Mouse (Mus musculus) hindbrain, embryonic 14.5 days (tissue): ENCODE measurements around the gene Il17c. TPM values are rescaled to one million over a fixed set of nuclear protein-coding genes. Genes with fewer than 3 reads are reported as not detected.
A peak's percentile ranks its signal among the peaks of the same experiment; 100 is the strongest.

Experiments
- ATAC-seq: fragments of 200-750 bp; cut with Nextera tagmentation; 2 replicates; pipeline ENCODE4 v1.8.0; 2017; ENCODE audit warnings: moderate number of reproducible peaks, mild to moderate bottlenecking, moderate TSS enrichment, moderate library complexity; ENCODE audit not compliant: low FRiP score
- DNase-seq: peaks from one replicate; pipeline ENCODE4 v3.0.0-alpha.2; 2015; ENCODE audit warnings: low spot score
- H3K27ac ChIP-seq: fragments of 300-500 bp; sonication (generic); 2 replicates; pipeline ENCODE4 v1.5.1; 2014; ENCODE audit warnings: mild to moderate bottlenecking, moderate library complexity
- H3K27me3 ChIP-seq: fragments of 300-500 bp; sonication (generic); 2 replicates; pipeline ENCODE4 v1.6.1; 2014; ENCODE audit warnings: mild to moderate bottlenecking, low read length, mixed read lengths; ENCODE audit not compliant: control insufficient read depth, insufficient read depth
- H3K36me3 ChIP-seq: fragments of 300-500 bp; sonication (generic); replicated peaks from 2 replicates; pipeline ENCODE4 v1.6.1; 2014; ENCODE audit not compliant: control insufficient read depth, insufficient read depth
- H3K4me1 ChIP-seq: fragments of 300-500 bp; sonication (generic); replicated peaks from 2 replicates; pipeline ENCODE4 v1.6.1; 2014; ENCODE audit warnings: antibody characterized with exemption, low read length, mixed read lengths; ENCODE audit not compliant: control insufficient read depth, insufficient read depth
- H3K4me2 ChIP-seq: fragments of 300-500 bp; sonication (generic); replicated peaks from 2 replicates; pipeline ENCODE4 v1.6.1; 2014; ENCODE audit warnings: mild to moderate bottlenecking, moderate library complexity
- H3K4me3 ChIP-seq: fragments of 300-500 bp; sonication (generic); replicated peaks from 2 replicates; pipeline ENCODE4 v1.5.1; 2014; ENCODE audit warnings: mild to moderate bottlenecking, low read length
- H3K9ac ChIP-seq: fragments of 300-500 bp; sonication (generic); 2 replicates; pipeline ENCODE4 v1.6.1; 2014
- H3K9me3 ChIP-seq: fragments of 300-500 bp; sonication (generic); 2 replicates; pipeline ENCODE4 v1.6.1; 2016; ENCODE audit warnings: low read length; ENCODE audit not compliant: control insufficient read depth
- WGBS: fragments of 180-500 bp; shearing (Covaris S2); extraction: QIAGEN DNeasy Blood & Tissue Kit; methylation state at CpG from one replicate; pipeline ENCODE4 v1.1.7; 2014; 5-methylcytosine and 5-hydroxymethylcytosine counted together
- polyA plus RNA-seq: library from polyadenylated mRNA; unstranded; fragments of >200 nt; fragmentation: Nextera tagmentation; extraction: Ambion mirVana; gene quantifications from 2 replicates; pipeline ENCODE4 v1.2.1, GENCODE M21; 2014

The Il17c gene
- polyA plus RNA-seq, 1 experiment from 2014 or later, result not detected

DNA sequence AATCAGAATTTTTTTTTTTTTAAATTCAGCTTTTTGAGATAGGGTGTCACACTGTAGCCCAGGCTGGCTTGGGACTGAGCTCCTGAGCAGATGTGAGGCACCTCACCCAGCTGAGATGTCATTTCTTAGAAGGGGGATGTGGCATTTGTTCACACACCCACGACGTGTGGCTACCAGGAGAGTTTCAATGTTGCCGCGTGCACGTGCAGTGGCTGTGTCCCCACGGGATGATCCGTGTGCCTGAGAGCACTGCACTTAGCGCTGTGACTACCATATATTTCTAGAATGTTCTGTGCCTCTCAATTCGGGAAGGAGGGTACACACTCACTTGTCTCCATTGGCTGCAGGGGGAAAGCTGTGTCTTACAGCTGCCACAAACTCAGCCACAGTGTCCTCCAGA is 14.3 kb downstream of the Il17c start:
- peaks cover 9% of the 10 kb centered on the region for H3K4me1 ChIP-seq
- H3K9ac ChIP-seq, result no peak overlapping the region
- no peak overlapping the region for H3K27ac ChIP-seq
- no peak overlapping the region for H3K4me3 ChIP-seq
- ATAC-seq (no peak), DNase-seq (no peak)
- H3K27me3 ChIP-seq, result peaks cover 6% of the 10 kb centered on the region; the same call in 1 of the 2 replicates
- WGBS, result 95% methylated on average over 9 of the region's 9 CpGs
- H3K36me3 ChIP-seq, result peaks cover 61% of the 10 kb centered on the region
- H3K9me3 ChIP-seq, result no peaks in the 10 kb centered on the region
- H3K4me2 ChIP-seq, result no peak overlapping the region

DNA sequence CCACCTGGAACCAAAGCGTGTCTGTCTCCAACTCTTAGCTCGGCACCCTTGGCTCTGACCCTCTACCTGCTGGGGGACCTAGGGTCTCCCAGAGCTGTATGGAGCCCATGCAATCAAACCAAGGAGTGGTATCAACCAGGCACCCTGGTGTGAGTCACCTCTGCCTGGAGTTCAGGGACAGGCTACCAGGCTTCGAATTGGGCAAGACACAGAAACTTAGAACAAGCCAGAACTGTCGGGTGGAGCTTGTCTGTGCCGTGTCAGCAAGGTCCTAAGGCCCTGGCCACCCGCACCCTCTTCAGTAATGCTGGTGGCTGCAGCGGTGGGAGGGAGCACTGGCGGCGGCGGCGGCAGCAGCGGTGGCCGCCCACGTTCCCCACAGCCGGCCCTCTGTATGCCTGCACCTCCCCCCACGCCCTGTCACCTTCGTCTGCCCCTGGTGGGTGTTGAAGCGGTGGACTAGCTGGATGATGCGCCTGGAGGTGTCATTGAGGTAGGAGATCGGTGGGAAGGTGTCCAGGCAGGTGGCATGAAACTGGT is 14.8 kb downstream of the Il17c start:
- WGBS, result 90% methylated on average over 14 of the region's 20 CpGs
- ATAC-seq (no peak), DNase-seq (no peak)
- Histone ChIP-seq H3K9ac (no peak overlapping the region), H3K4me1 (peaks cover 6% of the 10 kb centered on the region), H3K9me3 (no peaks in the 10 kb centered on the region), H3K36me3 (peaks cover 61% of the 10 kb centered on the region), H3K27me3 (peaks cover 6% of the 10 kb centered on the region; the same call in 1 of the 2 replicates), H3K4me3 (no peak overlapping the region), H3K27ac (no peak overlapping the region), H3K4me2 (no peak overlapping the region)

DNA sequence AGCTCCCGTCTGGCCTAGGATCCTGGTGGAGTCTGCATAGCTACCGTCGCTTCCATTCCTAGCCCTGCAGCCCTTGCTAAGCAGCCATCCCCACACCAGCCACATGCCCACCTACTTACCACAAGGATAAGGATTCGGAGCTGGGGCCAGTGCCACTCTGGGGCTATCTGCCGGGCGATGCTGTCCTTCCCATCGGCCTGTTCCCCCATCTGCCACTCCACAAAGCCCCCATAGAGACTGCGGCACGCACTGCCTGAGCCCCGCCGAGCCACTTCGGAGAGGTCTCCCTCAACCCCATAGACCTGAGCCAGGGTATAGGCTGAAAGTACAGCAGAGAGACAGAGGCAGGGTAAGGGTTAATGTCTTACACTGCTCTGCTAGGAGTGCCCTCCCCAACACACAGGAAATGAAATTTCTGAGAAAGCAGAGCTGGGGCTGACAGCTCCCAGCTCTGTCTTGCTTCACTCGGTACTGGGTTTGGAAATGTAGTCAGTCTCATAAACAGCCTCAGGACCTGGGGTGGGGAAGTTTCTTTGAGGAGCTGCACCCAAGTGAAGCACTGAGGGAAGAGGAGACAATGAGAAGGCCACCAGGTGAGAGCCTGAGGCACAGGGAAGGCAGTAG is 16.0 kb downstream of the Il17c start:
- H3K4me1 ChIP-seq, result peaks cover 10% of the 10 kb centered on the region; the same call in 1 of the 2 replicates
- no peak overlapping the region for H3K4me3 ChIP-seq
- DNase-seq, result no peak
- peaks cover 3% of the 10 kb centered on the region; the same call in 1 of the 2 replicates for H3K27me3 ChIP-seq
- H3K36me3 ChIP-seq, result peaks cover 61% of the 10 kb centered on the region
- no peak overlapping the region for H3K9ac ChIP-seq
- ATAC-seq, result no peak
- no peaks in the 10 kb centered on the region for H3K9me3 ChIP-seq
- H3K27ac ChIP-seq, result no peak overlapping the region
- 94% methylated on average over 13 of the region's 13 CpGs for WGBS
- H3K4me2 ChIP-seq, result no peak overlapping the region

DNA sequence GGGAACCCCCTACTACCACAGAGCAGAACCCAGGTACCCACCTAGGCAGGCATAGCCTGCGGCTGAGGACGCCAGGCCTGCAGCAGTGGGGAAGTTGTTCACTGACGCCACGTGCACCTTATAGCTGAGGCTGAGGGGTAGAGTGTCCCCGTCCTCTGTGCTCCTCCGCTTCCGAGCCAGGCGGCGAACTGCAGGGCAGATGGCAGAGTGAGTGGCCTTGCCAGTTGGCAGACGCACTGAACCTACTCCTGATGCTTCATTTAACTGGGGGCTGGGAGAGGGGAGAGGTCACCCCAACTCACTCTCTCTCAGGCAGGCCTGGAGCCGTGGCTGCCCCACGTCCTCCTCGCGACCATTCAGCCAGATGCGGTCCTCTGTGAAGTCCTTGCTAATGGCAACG is 17.5 kb downstream of the Il17c start:
- H3K36me3 ChIP-seq, result peaks cover 49% of the 10 kb centered on the region

DNA sequence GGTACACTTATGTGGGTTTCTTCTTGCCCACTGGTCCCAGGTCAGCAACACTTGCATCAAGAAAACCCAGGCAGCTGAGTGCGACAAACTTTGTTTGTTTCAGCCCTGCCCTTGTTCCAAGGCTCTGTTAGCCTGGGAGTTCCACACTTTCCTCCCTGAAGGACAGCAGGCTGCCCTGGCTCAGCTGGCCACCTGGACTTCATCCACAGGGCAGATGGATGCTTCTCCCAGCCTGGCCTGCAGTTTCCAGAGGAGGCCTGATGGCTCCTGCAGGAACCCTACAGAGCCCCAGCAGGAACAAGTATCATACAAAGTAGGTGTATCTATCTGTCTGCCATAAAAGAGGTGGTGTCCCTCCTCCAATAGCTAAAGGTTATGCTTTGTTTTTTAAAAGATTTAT is 19.5 kb downstream of the Il17c start:
- WGBS, result 100% methylated on average over 1 of the region's 1 CpGs
- H3K4me3 ChIP-seq, result no peak overlapping the region
- no peak overlapping the region for H3K9ac ChIP-seq
- H3K9me3 ChIP-seq, result no peaks in the 10 kb centered on the region
- peaks cover 30% of the 10 kb centered on the region for H3K36me3 ChIP-seq
- H3K4me1 ChIP-seq, result peaks cover 23% of the 10 kb centered on the region
- ATAC-seq, result no peak
- no peak overlapping the region for H3K27ac ChIP-seq
- H3K27me3 ChIP-seq, result no peaks in the 10 kb centered on the region
- no peak overlapping the region for H3K4me2 ChIP-seq
- DNase-seq, result no peak

More for the DNA sequence above, 17.5 kb downstream of the Il17c start:
- WGBS, result 96% methylated on average over 16 of the region's 16 CpGs
- Histone ChIP-seq H3K27me3 (no peaks in the 10 kb centered on the region), H3K9ac (no peak overlapping the region), H3K4me1 (peaks cover 10% of the 10 kb centered on the region; the same call in 1 of the 2 replicates), H3K27ac (no peak overlapping the region), H3K9me3 (no peaks in the 10 kb centered on the region), H3K4me2 (no peak overlapping the region), H3K4me3 (no peak overlapping the region)
- ATAC-seq (no peak), DNase-seq (no peak)

DNA sequence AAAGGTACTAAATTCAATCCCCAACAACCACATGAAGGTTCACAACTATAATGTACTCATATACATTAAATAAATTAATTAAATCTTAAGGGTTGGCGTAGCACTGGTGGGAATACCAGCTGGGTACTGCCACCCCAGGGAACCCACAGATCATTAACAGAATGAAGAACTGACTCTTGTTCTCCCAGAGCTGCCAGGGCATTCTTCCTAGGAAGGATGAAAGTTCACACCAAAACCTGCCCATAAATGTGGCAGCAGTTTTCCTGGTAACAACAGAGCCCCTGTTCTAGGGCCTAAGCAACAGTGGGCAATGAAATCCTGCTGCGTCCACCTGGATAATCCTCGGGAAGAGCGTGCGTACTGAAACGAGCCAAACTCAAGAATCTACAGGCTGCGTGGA is 20.5 kb downstream of the Il17c start:
- DNase-seq (no peak), ATAC-seq (no peak)
- 14% methylated on average over 7 of the region's 7 CpGs for WGBS
- Histone ChIP-seq H3K4me2 (peak overlapping the region; percentile 85), H3K9ac (peak overlapping the region; percentile 80), H3K4me3 (peak overlapping the region; percentile 74), H3K27me3 (no peaks in the 10 kb centered on the region), H3K27ac (peak overlapping the region; percentile 85), H3K36me3 (peaks cover 21% of the 10 kb centered on the region), H3K4me1 (peaks cover 23% of the 10 kb centered on the region), H3K9me3 (no peaks in the 10 kb centered on the region)

DNA sequence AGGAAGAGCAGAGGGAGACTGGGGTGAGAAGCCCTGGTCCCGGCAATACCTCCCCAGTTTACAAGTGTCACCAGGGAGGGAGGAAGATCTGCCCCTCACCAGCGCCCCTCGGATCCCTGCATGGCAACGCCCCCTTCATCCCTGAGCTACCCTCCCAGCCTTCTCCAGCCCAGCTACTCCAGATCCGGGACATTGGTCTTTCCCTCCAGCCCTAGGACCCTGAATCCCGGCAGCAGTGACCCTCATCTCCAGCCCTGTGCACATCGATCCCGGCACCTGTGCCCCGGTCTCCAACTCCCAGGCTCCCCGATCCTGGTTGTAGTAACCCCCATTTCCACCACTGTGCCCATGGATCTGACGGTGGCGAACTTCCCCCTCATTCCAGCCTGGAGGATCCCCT is 21.0 kb downstream of the Il17c start:
- no peaks in the 10 kb centered on the region for H3K9me3 ChIP-seq
- H3K9ac ChIP-seq, result peak overlapping the region; percentile 80
- H3K27me3 ChIP-seq, result no peaks in the 10 kb centered on the region
- H3K4me2 ChIP-seq, result peak overlapping the region; percentile 85
- peaks cover 17% of the 10 kb centered on the region for H3K36me3 ChIP-seq
- peak overlapping the region; percentile 85 for H3K27ac ChIP-seq
- peak overlapping the region; percentile 74 for H3K4me3 ChIP-seq
- ATAC-seq (no peak), DNase-seq (no peak)
- under 1% methylated on average over 11 of the region's 12 CpGs for WGBS
- peaks cover 23% of the 10 kb centered on the region for H3K4me1 ChIP-seq

DNA sequence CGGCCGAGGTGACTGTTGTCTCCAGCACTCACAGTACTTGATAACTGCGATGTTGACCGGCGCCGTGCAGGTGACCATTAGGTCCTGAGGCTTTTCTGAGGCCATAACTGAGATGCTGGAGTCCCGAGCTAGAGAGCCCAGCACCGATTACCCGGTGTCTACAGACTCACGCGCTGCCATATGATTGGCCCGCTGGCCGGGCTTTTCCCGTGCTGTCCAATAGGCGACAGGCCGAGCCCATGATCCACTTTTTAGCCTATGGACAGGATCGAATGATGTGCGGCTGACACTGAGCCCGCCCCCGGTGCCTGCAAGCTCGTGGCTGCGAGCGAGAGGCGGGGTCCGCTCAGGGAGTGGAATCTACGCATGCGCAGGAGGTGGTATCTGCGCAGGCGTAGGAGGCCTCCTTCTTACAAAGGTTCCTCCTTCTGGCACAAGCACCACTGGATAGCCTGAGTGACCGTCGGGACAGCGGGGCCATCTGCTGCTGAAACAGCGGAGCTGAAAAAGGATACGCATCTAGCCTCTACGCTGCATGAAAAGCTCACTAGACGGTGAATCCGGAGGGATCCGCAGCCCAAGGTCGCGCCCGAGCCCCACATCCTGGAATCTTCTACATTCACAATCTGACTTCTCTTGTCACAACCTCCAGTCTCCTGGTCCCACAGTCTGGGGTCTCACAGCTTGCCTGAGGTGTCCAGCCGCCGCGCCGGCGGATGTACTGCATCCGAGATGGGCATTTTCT is 21.6 kb downstream of the Il17c start, which contains the start of gene Mvd:
TSS of gene Mvd (minus strand) at position 161 of the 745 bp plus-strand sequence.
- Histone ChIP-seq H3K36me3 (peaks cover 10% of the 10 kb centered on the region), H3K4me2 (peak within 1 kb of the TSS; percentile 85), H3K4me1 (peaks cover 23% of the 10 kb centered on the region), H3K9ac (peak within 1 kb of the TSS; percentile 82), H3K27me3 (no peaks in the 10 kb centered on the region), H3K4me3 (peak within 1 kb of the TSS; percentile 74), H3K9me3 (no peaks in the 10 kb centered on the region), H3K27ac (peak within 1 kb of the TSS; percentile 95)
- WGBS, result under 1% methylated on average over 47 of the region's 47 CpGs
- DNase-seq (peak; percentile 98), ATAC-seq (peak; percentile 98)

DNA sequence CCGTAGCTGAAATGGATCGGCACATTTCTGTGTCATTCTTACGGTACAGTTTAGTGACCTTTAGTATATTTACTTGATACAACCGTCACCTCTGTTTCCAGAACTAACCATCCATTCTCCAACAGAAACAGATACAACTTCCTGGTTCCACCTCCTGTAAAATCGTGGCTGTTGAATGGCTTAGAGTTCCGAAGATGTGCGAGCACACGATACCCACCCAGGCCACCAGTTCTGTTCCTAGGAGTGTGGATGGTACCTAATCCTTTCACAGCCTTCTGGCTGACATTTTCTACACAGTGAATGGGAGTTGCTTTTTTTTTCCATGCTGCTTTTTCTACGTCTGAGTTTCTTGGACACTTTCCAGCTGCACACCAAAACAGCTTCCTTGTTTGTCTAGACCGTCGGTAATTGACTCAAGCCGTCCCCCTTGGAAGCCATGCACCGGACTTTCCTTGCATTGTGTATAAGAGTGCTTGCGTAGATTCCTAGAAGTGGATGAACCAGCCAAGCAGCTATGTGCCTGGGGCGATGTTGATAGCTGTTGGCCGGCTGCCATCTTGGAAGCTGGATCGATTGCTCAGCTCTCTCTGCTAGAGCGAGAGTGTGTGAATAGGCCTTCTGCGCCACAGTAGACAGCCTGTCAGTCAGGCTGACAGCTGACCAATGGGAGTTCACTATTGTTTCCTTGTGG is 22.4 kb downstream of the Il17c start:
- WGBS, result 10% methylated on average over 19 of the region's 19 CpGs
- H3K27ac ChIP-seq, result peak overlapping the region; percentile 95
- H3K27me3 ChIP-seq, result no peaks in the 10 kb centered on the region
- peak; percentile 43 for ATAC-seq
- peak overlapping the region; percentile 82 for H3K9ac ChIP-seq
- peak; percentile 86 for DNase-seq
- peaks cover 23% of the 10 kb centered on the region for H3K4me1 ChIP-seq
- peak overlapping the region; percentile 74 for H3K4me3 ChIP-seq
- peak overlapping the region; percentile 75 for H3K4me2 ChIP-seq
- no peaks in the 10 kb centered on the region for H3K9me3 ChIP-seq
- peaks cover 3% of the 10 kb centered on the region for H3K36me3 ChIP-seq
